Mouse (Mus musculus) frontal cortex, postnatal 36 days (tissue): ENCODE measurements around the gene Pp2d1.

Experiments used
- DNase-seq, 2 experiments: peaks; one replicate each; pipeline ENCODE4 v3.0.0; 2022; ENCODE audit warnings: low spot score in 2 of 2

Pp2d1 gene

GRCm38 (mm10) chr17:53566161-53566918, 27.1 kb upstream of the Pp2d1 start, which contains the start of gene Kat2b:
Gene Kat2b, plus strand, starts transcription at chr17:53566861.
- no peak for DNase-seq

- DNase-seq, result no peak
Measured at GRCm38 (mm10) chr17:53564837-53565236, 25.6 kb upstream of the Pp2d1 start.

GRCm38 (mm10) chr17:53561458-53562029, 22.3 kb upstream of the Pp2d1 start:
- DNase-seq, result no peak

GRCm38 (mm10) chr17:53559646-53560045, 20.4 kb upstream of the Pp2d1 start:
- DNase-seq, result no peak

- DNase-seq, result no peak
Measured at GRCm38 (mm10) chr17:53557443-53557842, 18.2 kb upstream of the Pp2d1 start.

- no peak for DNase-seq
Measured at GRCm38 (mm10) chr17:53554813-53555212, 15.6 kb upstream of the Pp2d1 start.

- DNase-seq, result no peak
Measured at GRCm38 (mm10) chr17:53554088-53554487, 14.8 kb upstream of the Pp2d1 start.

- no peak for DNase-seq
Measured at GRCm38 (mm10) chr17:53551306-53552299, 12.4 kb upstream of the Pp2d1 start.

- peak; percentile 17 to 18 for DNase-seq
Measured at GRCm38 (mm10) chr17:53543591-53544324, 4.5 kb upstream of the Pp2d1 start.

- no peak for DNase-seq
Measured at GRCm38 (mm10) chr17:53542536-53542935, 3.3 kb upstream of the Pp2d1 start.

- no peak for DNase-seq
Measured at GRCm38 (mm10) chr17:53532425-53532824, 6.8 kb downstream of the Pp2d1 start.

- DNase-seq, result no peak
Measured at GRCm38 (mm10) chr17:53531160-53531559, 8.1 kb downstream of the Pp2d1 start.

- DNase-seq, result no peak
Measured at GRCm38 (mm10) chr17:53528034-53528433, 11.2 kb downstream of the Pp2d1 start.

- no peak for DNase-seq
Measured at GRCm38 (mm10) chr17:53520509-53520908, 18.7 kb downstream of the Pp2d1 start.

- no peak for DNase-seq
Measured at GRCm38 (mm10) chr17:53519364-53519763, 19.9 kb downstream of the Pp2d1 start.

- DNase-seq, result peak in 1 of 2 experiments; percentile 6
Measured at GRCm38 (mm10) chr17:53512311-53512951, 26.8 kb downstream of the Pp2d1 start.

- DNase-seq, result no peak
Measured at GRCm38 (mm10) chr17:53502966-53503365, 36.3 kb downstream of the Pp2d1 start.

- DNase-seq, result no peak
Measured at GRCm38 (mm10) chr17:53489007-53489378, 50.3 kb downstream of the Pp2d1 start.

- no peak for DNase-seq
Measured at GRCm38 (mm10) chr17:53488291-53489006, 50.8 kb downstream of the Pp2d1 start.

- no peak for DNase-seq
Measured at GRCm38 (mm10) chr17:53480433-53480832, 58.8 kb downstream of the Pp2d1 start.
